Comparison of ENCODE assay signal across 8 mouse cellular contexts in genomic region chr2:93477519-93477918, GRCm38 (mm10). TPM values are rescaled to one million over a fixed set of nuclear protein-coding genes. Genes with fewer than 3 reads are reported as not detected.
DNase-seq lines count a peak whose midpoint lies in the region; ATAC-seq and TF ChIP-seq lines count a peak whose summit lies in the region.

No protein-coding gene starts in this region.

- no peaks in the 10 kb centered on the region for H3K9me3 ChIP-seq in hindbrain, embryonic 11.5 days (ENCODE audit: control insufficient read depth, low read length)
- no peaks in the 10 kb centered on the region for H3K9me3 ChIP-seq in hindbrain, embryonic 16.5 days (ENCODE audit: control insufficient read depth, low read length)
- H3K9me3 ChIP-seq in midbrain, postnatal 0 days (ENCODE audit: low read length) = no peaks in the 10 kb centered on the region

- TF ChIP-seq CTCF in midbrain, postnatal 0 days (IDR thresholded peaks at IDR 0.05) = peak; percentile 92

- H3K9ac ChIP-seq in hindbrain, embryonic 11.5 days (ENCODE audit: low read depth, low read length) = no peak overlapping the region
- H3K9ac ChIP-seq in hindbrain, embryonic 16.5 days (ENCODE audit: low read depth, low read length) = no peak overlapping the region
- no peak overlapping the region for H3K9ac ChIP-seq in midbrain, postnatal 0 days (replicated peaks; ENCODE audit: low read length, poor library complexity, severe bottlenecking)

- H3K27me3 ChIP-seq in hindbrain, embryonic 11.5 days (ENCODE audit: control insufficient read depth, insufficient read depth, low read length) = peaks cover 4% of the 10 kb centered on the region; the same call in 1 of the 2 replicates
- H3K27me3 ChIP-seq in hindbrain, embryonic 16.5 days (replicated peaks; ENCODE audit: control insufficient read depth, insufficient read depth, low read length) = no peaks in the 10 kb centered on the region
- H3K27me3 ChIP-seq in midbrain, postnatal 0 days (ENCODE audit: insufficient read depth, low read length) = no peaks in the 10 kb centered on the region

- H3K36me3 ChIP-seq in hindbrain, embryonic 11.5 days (ENCODE audit: control insufficient read depth, insufficient read depth, low read length) = no peaks in the 10 kb centered on the region
- H3K36me3 ChIP-seq in hindbrain, embryonic 16.5 days (ENCODE audit: control insufficient read depth, insufficient read depth, low read length) = no peaks in the 10 kb centered on the region
- no peaks in the 10 kb centered on the region for H3K36me3 ChIP-seq in midbrain, postnatal 0 days (ENCODE audit: insufficient read depth, low read length)

- ATAC-seq in hindbrain, embryonic 11.5 days (ENCODE audit: low FRiP score) = no peak
- ATAC-seq in hindbrain, embryonic 16.5 days = no peak
- peak; percentile 53 for ATAC-seq in erythroid progenitor cell, adult 5-6 weeks (replicated peaks; ENCODE audit: low FRiP score, poor library complexity, severe bottlenecking)
- ATAC-seq in midbrain, postnatal 0 days (ENCODE audit: low FRiP score) = no peak

- H3K4me1 ChIP-seq in hindbrain, embryonic 11.5 days (replicated peaks; ENCODE audit: control insufficient read depth, insufficient read depth, low read length) = no peaks in the 10 kb centered on the region; the same call in none of the 2 replicates
- peaks cover 6% of the 10 kb centered on the region; the same call in 1 of the 2 replicates for H3K4me1 ChIP-seq in hindbrain, embryonic 16.5 days (ENCODE audit: control insufficient read depth, insufficient read depth, low read depth, low read length)
- no peaks in the 10 kb centered on the region for H3K4me1 ChIP-seq in midbrain, postnatal 0 days (ENCODE audit: insufficient read depth, low read length)

- peak; percentile 81 for DNase-seq in hindbrain, embryonic 11.5 days (ENCODE audit: low spot score)
- DNase-seq in CD4-positive helper T cell, adult 2 months (ENCODE audit: low read depth, low spot score) = peak; percentile 60
- peak; percentile 77 for DNase-seq in adrenal gland, postnatal 14 days
- DNase-seq in kidney, postnatal 25 days = peak; percentile 69 to 78
- peak; percentile 57 for DNase-seq in midbrain, postnatal 0 days (ENCODE audit: low spot score)
- peak; percentile 57 for DNase-seq in thymus, postnatal 14 days

- H3K27ac ChIP-seq in hindbrain, embryonic 11.5 days (ENCODE audit: low read depth, low read length) = no peak overlapping the region
- H3K27ac ChIP-seq in hindbrain, embryonic 16.5 days (ENCODE audit: low read depth, low read length) = no peak overlapping the region
- H3K27ac ChIP-seq in midbrain, postnatal 0 days (ENCODE audit: low read depth, low read length) = no peak overlapping the region

- WGBS in hindbrain, embryonic 11.5 days = 46% methylated on average over 7 of the region's 7 CpGs
- 50% methylated on average over 7 of the region's 7 CpGs for WGBS in hindbrain, embryonic 16.5 days
- WGBS in midbrain, postnatal 0 days = 47% methylated on average over 7 of the region's 7 CpGs

- H3K4me2 ChIP-seq in hindbrain, embryonic 11.5 days (replicated peaks; ENCODE audit: low read depth, low read length) = no peak overlapping the region
- no peak overlapping the region for H3K4me2 ChIP-seq in hindbrain, embryonic 16.5 days (ENCODE audit: low read length)
- H3K4me2 ChIP-seq in midbrain, postnatal 0 days (ENCODE audit: low read depth, low read length, poor library complexity, severe bottlenecking) = no peak overlapping the region

- no peak overlapping the region for H3K4me3 ChIP-seq in hindbrain, embryonic 11.5 days (ENCODE audit: low read depth, low read length)
- no peak overlapping the region for H3K4me3 ChIP-seq in hindbrain, embryonic 16.5 days (ENCODE audit: low read length)
- H3K4me3 ChIP-seq in midbrain, postnatal 0 days (ENCODE audit: low read depth, low read length) = no peak overlapping the region

RNA-seq across cellular contexts. Expression of gene Cd82, which starts 14.6 kb away (rescaled TPM):
- 6.2 and 6.3 TPM in 2 replicates for polyA plus RNA-seq in hindbrain, embryonic 11.5 days (2014; fragmentation: Nextera tagmentation; extraction: Ambion mirVana)
- polyA plus RNA-seq in hindbrain, embryonic 16.5 days (2015; fragmentation: Nextera tagmentation; extraction: Ambion mirVana) = 24.5 and 26.8 TPM in 2 replicates
- total RNA-seq in adrenal gland, postnatal 14 days (2021) = 43.0 and 54.9 TPM in 2 replicates
- 310 and 373 TPM in 2 replicates for total RNA-seq in erythroid progenitor cell, adult 5-6 weeks (2015; ENCODE audit: low replicate concordance)
- 342 and 415 TPM in 2 replicates for total RNA-seq in erythroid progenitor cell, adult 5-6 weeks (2017; ENCODE audit: low replicate concordance)
- total RNA-seq in midbrain, postnatal 0 days (2014; rRNA removed) = 9.2 and 11.4 TPM in 2 replicates
- 14.5 and 14.8 TPM in 2 replicates for polyA plus RNA-seq in midbrain, postnatal 0 days (2015; fragmentation: Nextera tagmentation; extraction: Ambion mirVana)
